18 mouse cellular contexts compared by ENCODE assay signal in the genomic region with DNA sequence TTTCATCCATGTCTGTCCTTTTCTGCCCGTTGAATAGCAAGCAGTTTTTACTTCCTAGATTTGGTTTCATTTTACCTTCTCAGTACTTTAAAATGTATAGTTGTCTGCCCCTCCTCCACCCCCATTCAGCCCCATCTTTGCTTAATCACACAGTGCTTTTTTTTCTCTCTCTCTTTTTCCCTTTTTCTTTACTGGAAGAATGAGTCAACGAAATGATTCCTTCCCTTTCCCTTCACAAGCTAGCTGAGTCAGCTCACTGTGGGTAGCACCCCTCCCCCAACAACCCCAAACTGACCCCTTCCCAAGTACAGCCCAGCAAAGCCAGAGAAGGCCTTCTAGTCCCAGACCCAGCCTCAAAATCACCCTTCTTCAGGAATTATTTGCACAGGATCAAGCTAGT. TPM values are rescaled to one million over a fixed set of nuclear protein-coding genes. Genes with fewer than 3 reads are reported as not detected.
A peak's percentile ranks its signal among the peaks of the same experiment; 100 is the strongest.
DNase-seq lines count a peak whose midpoint lies in the region; ATAC-seq lines count a peak whose summit lies in the region.
"Had no signal": no experiment of that assay in that cellular context is flagged by ENCODE, and none has a peak within 500 bp of the region (broad histone marks: within the 10 kb centered on the region; RNA-seq: fewer than 3 reads in every experiment).

No protein-coding gene starts in this region.

- H3K27ac ChIP-seq in hindbrain, embryonic 11.5 days (ENCODE audit: low read depth, low read length): no peak overlapping the region
- H3K27ac ChIP-seq in hindbrain, embryonic 13.5 days: no peak overlapping the region
- H3K27ac ChIP-seq: hindbrain, embryonic 10.5 days; intestine, embryonic 15.5 days; limb, embryonic 15.5 days; midbrain, embryonic 12.5 days; stomach, embryonic 15.5 days had no signal

- H3K4me3 ChIP-seq in hindbrain, embryonic 11.5 days (ENCODE audit: low read depth, low read length): no peak overlapping the region
- H3K4me3 ChIP-seq in hindbrain, embryonic 13.5 days: no peak overlapping the region
- H3K4me3 ChIP-seq: hindbrain, embryonic 10.5 days; intestine, embryonic 15.5 days; limb, embryonic 15.5 days; midbrain, embryonic 12.5 days; stomach, embryonic 15.5 days had no signal

- H3K9ac ChIP-seq in hindbrain, embryonic 11.5 days (ENCODE audit: low read depth, low read length): no peak overlapping the region
- H3K9ac ChIP-seq in hindbrain, embryonic 13.5 days: no peak overlapping the region
- H3K9ac ChIP-seq: intestine, embryonic 15.5 days; limb, embryonic 15.5 days; lung, embryonic 14.5 days; midbrain, embryonic 12.5 days; stomach, embryonic 15.5 days had no signal

- no peak overlapping the region for H3K4me2 ChIP-seq in hindbrain, embryonic 11.5 days (replicated peaks; ENCODE audit: low read depth, low read length)
- no peak overlapping the region for H3K4me2 ChIP-seq in hindbrain, embryonic 13.5 days
- H3K4me2 ChIP-seq: intestine, embryonic 15.5 days; limb, embryonic 15.5 days; lung, embryonic 14.5 days; midbrain, embryonic 12.5 days; stomach, embryonic 15.5 days had no signal

- no peaks in the 10 kb centered on the region for H3K27me3 ChIP-seq in hindbrain, embryonic 11.5 days (ENCODE audit: control insufficient read depth, insufficient read depth, low read length)
- H3K27me3 ChIP-seq in hindbrain, embryonic 13.5 days: 0 out of 2 replicates have a peak, but pooled peaks cover 2% of the 10 kb centered on the region
- H3K27me3 ChIP-seq: intestine, embryonic 15.5 days; limb, embryonic 15.5 days; midbrain, embryonic 12.5 days; stomach, embryonic 15.5 days had no signal

- peak; percentile 56 for ATAC-seq in granulocyte monocyte progenitor cell, adult 5-6 weeks (replicated peaks; ENCODE audit: poor library complexity, severe bottlenecking)
- ATAC-seq in hindbrain, embryonic 11.5 days (ENCODE audit: low FRiP score): no peak
- no peak for ATAC-seq in hindbrain, embryonic 13.5 days (ENCODE audit: low FRiP score)
- ATAC-seq: intestine, embryonic 15.5 days had no signal

- H3K9me3 ChIP-seq in hindbrain, embryonic 11.5 days (ENCODE audit: control insufficient read depth, low read length): no peaks in the 10 kb centered on the region
- no peaks in the 10 kb centered on the region for H3K9me3 ChIP-seq in hindbrain, embryonic 13.5 days
- H3K9me3 ChIP-seq: hindbrain, embryonic 10.5 days; intestine, embryonic 15.5 days; limb, embryonic 15.5 days; midbrain, embryonic 12.5 days; stomach, embryonic 15.5 days had no signal

- DNase-seq in embryo, embryonic 11 days: peak; percentile 10
- no peak for DNase-seq in embryo, embryonic 9.5 days (ENCODE audit: extremely low spot score)
- DNase-seq in right cerebral cortex, adult 2 months (ENCODE audit: low spot score in 2 of 2): peak; percentile 43 to 49
- no peak for DNase-seq in right cerebral cortex, postnatal 14 days
- DNase-seq in hindbrain, embryonic 11.5 days (ENCODE audit: low spot score): no peak
- DNase-seq in kidney, adult 8-10 months: no peak
- DNase-seq: cerebellum, postnatal 14 days; kidney, postnatal 14 days; layer of hippocampus, postnatal 36 days; lung, embryonic 14.5 days; thymus, postnatal 25 days had no signal

- WGBS in hindbrain, embryonic 11.5 days: 46% methylated on average over 2 of the region's 2 CpGs
- WGBS in hindbrain, embryonic 13.5 days: 39% methylated on average over 2 of the region's 2 CpGs

- H3K4me1 ChIP-seq in hindbrain, embryonic 11.5 days (replicated peaks; ENCODE audit: control insufficient read depth, insufficient read depth, low read length): no peaks in the 10 kb centered on the region
- H3K4me1 ChIP-seq in hindbrain, embryonic 13.5 days (replicated peaks): peaks cover 7% of the 10 kb centered on the region; the same call in 1 of the 2 replicates
- H3K4me1 ChIP-seq: intestine, embryonic 15.5 days; limb, embryonic 15.5 days had no signal

- no peaks in the 10 kb centered on the region for H3K36me3 ChIP-seq in hindbrain, embryonic 11.5 days (ENCODE audit: control insufficient read depth, insufficient read depth, low read length)
- H3K36me3 ChIP-seq in hindbrain, embryonic 13.5 days: no peaks in the 10 kb centered on the region
- H3K36me3 ChIP-seq: hindbrain, embryonic 10.5 days; intestine, embryonic 15.5 days; limb, embryonic 15.5 days; midbrain, embryonic 12.5 days; stomach, embryonic 15.5 days had no signal

RNA-seq across cellular contexts. Expression of gene Sfxn5, which starts 8.1 kb away (rescaled TPM):
- 0.92 and 2.1 TPM in 2 replicates for total RNA-seq in granulocyte monocyte progenitor cell, adult 5-6 weeks (2014; fragmentation: Nextera tagmentation)
- 0.93 and 2.0 TPM in 2 replicates for total RNA-seq in granulocyte monocyte progenitor cell, adult 5-6 weeks (2017)
- 5.1 and 6.2 TPM in 2 replicates for polyA plus RNA-seq in hindbrain, embryonic 11.5 days (2014; fragmentation: Nextera tagmentation; extraction: Ambion mirVana)
- 18.3 and 19.6 TPM in 2 replicates for polyA plus RNA-seq in hindbrain, embryonic 13.5 days (2015; fragmentation: Nextera tagmentation; extraction: Ambion mirVana)

RNA-seq across cellular contexts. Expression of gene Rab11fip5, which starts 49.3 kb away (rescaled TPM):
- 5.4 TPM in 2 replicates for total RNA-seq in granulocyte monocyte progenitor cell, adult 5-6 weeks (2014; fragmentation: Nextera tagmentation)
- total RNA-seq in granulocyte monocyte progenitor cell, adult 5-6 weeks (2017): 3.2 and 3.6 TPM in 2 replicates
- polyA plus RNA-seq in hindbrain, embryonic 11.5 days (2014; fragmentation: Nextera tagmentation; extraction: Ambion mirVana): 4.1 and 4.6 TPM in 2 replicates
- 13.7 and 14.8 TPM in 2 replicates for polyA plus RNA-seq in hindbrain, embryonic 13.5 days (2015; fragmentation: Nextera tagmentation; extraction: Ambion mirVana)

Comparison
In these comparisons a context has a peak if more than half of its experiments do, and no peak if none do; other contexts are left out.
1. DNase-seq: peak in embryo, embryonic 11 days (single experiment) and right cerebral cortex, adult 2 months (2 of 2); none in embryo, embryonic 9.5 days (single experiment), right cerebral cortex, postnatal 14 days (single experiment), hindbrain, embryonic 11.5 days (single experiment) and kidney, adult 8-10 months (0 of 2).